Mouse (Mus musculus) E14TG2a.4 (cell line): ENCODE results near the gene Scd4.

ENCODE experiments used
- CTCF ChIP-seq: conservative IDR thresholded peaks from 2 replicates; pipeline ENCODE4 v1.5.1; 2014; ENCODE audit warnings: low read length
- NANOG ChIP-seq: IDR thresholded peaks from 2 replicates; pipeline ENCODE4 v1.6.1; 2014; ENCODE audit warnings: borderline replicate concordance, low read length, mixed read lengths
- POU5F1 ChIP-seq: IDR thresholded peaks from 2 replicates; pipeline ENCODE4 v1.6.1; 2014; ENCODE audit warnings: low read length, borderline replicate concordance

DNA sequence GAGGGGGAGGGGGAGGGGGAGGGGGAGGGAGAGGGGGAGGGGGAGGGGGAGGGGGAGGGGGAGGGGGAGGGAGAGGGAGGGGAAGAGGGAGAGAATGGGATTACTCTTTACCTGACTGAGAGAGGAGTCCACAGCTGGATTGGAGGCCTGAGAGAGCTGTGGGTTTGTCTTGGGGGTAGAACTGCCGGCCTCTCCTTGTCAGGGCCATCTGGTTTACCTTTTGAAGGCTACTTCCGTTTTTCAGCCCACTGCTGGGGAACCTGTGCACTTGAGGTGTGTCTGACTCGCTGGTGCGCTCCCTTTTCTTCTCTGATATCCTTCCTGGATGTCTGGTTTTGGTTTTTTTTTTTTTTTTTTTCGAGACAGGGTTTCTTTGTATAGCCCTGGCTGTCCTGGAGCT is 15.5 kb upstream of the Scd4 start:
- no peak for TF ChIP-seq CTCF
- no peak for TF ChIP-seq NANOG
- TF ChIP-seq POU5F1, result no peak
